Mouse (Mus musculus) regulatory T cell (primary cell): ENCODE measurements around the gene Cplx3.

Source experiments
- in situ Hi-C: fragments of 300-600 bp; cut with MboI, MseI; formaldehyde crosslinking; loops from one replicate; pipeline ENCODE4 v1.15.1; 2025; ENCODE audit warnings: high pct_unique_total_duplicates

Cplx3 gene

DNA sequence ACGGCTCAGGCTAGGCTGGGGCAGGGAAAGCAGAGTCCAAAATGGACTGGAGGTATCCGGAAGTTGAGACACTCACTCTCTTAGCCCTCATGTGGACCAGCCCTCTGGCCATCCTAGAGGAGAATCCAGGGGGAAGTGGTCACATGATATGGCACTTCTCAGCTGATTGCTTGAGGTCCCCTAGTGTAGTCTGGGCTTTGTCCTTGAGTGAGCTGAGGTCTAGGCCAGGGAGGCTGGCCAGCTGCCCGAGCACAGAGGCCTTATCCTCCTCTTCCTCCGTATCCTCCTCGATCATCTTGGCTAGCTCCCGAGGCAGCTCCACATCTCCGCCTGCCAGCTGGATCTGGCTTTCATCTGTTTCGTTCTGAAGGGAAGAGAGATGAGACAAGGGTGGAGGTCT, 4.0 kb downstream of the Cplx3 start:
- in situ Hi-C loops = no loop called here

DNA sequence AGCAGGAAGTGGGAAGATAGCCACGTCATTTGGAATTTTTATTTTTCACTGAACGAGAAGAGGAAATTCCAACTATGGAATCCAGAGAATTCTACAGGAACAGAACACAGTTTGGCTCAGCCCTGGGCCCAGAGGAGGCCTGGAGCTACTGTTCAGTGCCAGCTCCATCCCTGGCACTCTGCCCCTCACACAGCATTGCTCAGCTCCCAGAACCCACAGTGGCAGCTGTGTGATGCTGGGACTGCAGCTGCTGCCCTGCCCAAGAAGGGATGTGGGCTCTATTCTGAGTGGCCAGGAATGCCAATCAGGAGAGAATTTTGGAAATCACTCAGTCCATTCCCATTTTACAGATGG, 4.8 kb downstream of the Cplx3 start:
- in situ Hi-C loops = no loop called here

DNA sequence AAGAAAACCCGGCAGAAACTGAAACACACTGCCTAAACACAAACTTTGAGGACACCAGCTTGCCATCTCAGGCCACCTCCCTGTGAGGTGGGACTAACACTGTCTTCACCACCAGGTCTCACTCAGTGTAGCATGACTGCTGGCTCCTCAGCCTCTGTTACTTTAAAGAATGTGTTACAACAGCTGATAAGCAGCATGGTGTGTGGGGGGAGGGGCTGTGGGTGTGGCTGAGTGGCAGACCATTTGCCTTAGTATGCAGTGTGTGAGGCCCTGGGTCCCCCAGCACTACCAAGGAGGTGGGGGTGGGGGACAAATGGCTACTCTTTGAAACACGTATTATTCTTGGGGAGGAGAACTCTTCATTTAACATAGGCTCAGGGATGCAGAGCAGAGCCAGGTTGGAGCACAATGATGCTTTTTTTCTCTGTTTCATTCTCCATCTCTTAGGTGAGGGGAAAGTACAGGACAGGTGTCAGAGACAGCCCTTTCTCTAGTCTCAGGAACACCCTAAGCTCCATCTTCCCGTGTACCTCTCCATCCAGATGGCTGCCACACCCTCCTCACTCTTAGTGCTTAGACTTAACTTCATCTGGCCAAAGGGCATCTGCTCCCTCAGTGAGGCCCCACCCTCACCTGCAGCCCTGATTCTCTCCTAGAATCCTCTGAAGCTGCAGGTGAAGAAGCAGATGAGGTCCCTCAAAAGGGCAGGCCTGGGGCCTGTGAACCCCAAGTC, 5.3 kb downstream of the Cplx3 start:
- in situ Hi-C loops = no loop called here

DNA sequence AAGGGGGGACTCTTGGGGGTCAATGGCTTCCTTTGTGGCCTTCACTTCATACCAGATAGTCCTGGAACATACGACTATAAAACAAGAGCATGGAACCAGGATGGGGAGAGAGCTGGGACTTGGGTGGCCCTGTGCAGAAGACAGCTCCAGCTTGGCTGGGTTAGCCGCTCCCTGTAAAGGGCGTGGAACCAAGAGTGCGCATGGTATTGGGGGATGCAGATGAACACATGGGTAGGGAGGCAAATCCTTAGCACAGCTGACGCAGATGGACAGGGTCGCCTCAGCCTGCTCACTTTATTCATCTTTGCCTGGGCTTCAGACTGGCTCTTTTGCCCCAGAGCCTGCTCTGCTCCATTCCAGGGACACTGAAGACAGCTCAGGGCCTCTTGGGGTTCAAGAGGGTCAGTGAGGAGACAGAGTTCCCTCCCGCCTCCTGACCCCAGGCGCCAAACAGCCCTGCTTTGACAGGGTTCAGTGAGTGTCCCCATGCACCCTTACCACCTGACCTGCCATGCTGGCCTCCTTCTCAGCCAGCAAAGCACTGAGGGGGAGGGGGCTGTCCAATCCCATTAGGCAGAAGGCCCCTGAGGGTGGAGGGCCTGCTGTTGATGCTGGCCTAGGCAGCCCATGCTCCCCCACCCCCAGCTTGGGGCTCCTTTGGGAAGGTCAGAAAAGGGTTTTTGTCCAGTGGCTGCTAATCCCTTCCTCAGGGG, 7.1 kb downstream of the Cplx3 start:
- in situ Hi-C loops = no loop called here

DNA sequence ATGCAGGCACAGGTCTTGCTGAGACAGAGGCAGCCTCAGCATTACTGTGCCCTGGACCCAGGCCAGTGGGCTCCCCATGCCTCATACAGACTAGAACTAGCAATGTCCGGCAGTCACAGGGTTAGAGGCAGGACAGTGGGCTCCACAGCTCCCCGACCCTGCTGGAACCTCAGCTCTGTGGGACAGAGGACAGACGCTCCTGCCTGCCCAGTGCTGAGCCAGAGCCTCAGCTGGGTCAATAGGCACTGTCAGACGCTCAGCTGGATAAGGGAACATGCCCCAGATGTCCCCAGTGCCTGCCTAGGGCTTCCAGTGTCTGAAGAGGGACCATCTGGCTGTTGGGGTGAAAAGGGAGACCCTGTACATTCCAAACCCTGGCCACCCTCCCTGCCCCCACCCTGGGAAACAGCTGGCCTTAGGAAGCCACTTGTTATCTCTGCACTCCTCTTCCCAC, 8.1 kb downstream of the Cplx3 start:
- in situ Hi-C loops = no loop called here

DNA sequence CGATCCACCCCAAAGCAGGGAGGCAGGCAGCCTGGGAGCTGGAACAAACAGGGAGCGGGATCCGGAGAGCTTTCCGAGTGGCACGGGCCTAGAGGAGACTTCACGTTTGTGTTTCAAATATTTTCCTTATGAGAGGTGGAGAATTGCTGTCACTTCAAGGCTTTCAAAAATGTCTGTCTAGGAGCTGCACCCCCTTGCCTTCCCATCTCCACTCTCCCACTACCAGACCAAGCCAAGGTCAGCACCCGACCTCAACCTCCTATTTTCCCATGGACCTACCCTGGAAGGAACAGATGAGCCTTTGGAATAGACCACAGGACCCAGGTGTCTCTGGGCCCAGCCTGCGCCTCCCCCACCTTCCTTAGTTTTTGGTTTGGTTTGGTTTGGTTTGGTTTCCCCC, 8.8 kb downstream of the Cplx3 start:
- in situ Hi-C loops = no loop called here

DNA sequence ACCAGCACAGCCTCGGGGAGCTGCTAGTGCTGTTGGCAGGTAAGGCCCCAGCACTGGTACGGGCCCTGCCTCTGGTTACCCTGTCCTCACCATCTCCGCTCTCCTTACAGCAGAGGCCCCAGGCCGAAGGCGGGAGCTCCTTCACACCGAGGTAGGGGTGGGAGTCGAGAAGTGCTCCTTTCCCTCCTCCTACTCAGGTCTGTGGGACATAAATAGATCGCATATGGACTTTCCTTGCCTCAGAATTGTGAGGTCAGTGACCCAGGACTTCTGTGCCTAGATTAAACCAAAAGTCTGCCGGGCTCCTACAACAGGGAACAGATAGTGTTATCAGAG, 11.9 kb downstream of the Cplx3 start:
- in situ Hi-C loops = no loop called here

DNA sequence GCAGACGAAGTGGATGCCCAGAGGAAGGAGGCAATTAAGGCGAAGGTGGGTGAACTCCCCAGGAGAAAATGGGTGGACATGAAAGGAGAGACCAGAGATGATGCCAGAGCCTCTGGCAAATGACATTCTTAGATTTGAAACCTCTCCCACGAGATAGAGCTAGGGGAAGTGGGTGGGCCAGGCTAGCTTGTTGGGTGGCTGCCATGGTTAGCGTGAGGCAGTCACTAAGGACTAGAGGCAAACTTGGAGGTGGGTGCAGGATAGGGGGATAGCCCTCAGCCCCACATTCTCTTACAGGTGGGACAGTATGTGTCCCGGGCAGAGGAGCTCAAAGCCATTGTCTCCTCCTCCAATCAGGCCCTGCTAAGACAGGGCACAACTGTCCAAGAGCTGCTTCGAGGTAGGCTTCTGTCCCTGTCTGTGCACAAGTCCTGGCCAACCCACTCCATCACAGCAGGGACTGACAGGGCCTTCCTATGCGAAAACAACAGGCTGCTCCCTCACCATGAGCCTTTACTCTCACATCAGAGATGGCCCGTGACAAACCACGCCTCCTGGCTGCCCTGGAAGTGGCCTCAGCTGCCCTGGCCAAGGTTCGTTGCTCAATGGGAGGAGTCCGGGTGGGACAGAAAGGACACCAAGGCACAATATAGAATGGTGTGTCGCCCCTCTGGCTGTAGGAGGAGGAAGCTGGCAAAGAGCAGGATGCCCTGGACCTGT, 12.5 kb downstream of the Cplx3 start:
- in situ Hi-C loops = no loop called here

DNA sequence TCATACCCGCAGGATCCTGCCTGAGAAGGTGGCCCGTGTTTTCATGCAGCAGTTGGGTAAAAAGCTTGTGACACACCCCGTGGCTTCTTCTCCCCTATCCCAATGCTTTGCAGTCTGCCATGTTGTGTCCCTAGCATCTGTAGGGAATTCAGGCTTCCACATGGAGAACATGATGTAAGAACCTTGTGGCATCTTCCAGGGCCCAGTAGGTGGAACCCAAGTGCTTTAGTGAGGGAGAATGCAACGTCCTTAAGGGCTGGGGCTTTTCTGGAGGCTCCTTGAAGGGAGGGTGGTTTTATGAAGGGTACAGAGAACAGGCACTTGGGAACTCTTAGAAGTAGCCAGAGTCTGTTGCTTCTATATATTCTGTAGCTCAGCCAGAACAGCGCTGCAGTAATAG, 15.4 kb downstream of the Cplx3 start:
- in situ Hi-C loops = no loop called here

DNA sequence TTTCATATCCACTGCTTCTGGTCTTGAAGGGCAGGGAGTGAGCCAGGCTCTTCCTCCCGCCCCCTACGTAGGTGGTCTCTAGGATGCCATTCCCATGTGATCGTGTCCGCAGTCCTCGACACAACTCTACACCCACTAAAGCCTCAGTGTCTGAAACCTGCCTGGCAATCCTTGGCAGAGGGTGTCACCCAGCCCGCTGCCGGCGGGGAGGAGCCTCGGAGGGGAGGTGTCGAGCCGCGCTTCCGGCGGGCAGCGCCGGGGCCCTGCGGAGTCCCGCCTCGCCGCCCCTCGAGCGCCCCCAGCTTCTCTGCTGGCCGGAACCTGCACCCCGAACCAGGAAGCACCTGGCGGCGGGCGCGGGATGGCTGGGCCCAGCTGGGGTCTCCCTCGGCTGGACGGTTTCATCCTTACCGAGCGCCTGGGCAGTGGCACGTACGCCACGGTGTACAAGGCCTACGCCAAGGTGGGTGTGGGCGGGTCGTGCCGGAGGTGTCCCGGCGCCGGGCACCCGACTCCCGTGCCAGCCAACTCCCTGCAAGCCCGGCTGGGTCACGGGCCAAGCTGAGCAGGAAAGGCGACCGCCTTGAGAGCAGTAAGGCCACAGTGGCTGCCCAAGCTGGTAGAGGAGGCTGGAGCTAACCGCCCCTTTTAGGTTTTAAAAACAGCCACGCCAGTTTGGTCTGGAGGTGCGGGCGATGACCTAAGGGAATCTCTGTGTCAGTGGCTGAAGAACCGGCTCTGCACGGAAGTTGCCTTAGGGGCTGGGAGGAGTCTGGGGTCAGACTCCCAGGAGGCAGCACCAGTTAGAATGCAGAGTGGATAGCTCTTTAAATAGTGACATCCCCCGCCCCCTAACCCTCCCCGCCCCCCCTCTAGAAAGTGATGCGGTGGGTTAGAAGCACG, 16.6 kb downstream of the Cplx3 start, which contains the start of gene Ulk3:
Ulk3 (plus strand) TSS at position 229 of the 903 bp plus-strand sequence.
- in situ Hi-C loops = no loop called here

DNA sequence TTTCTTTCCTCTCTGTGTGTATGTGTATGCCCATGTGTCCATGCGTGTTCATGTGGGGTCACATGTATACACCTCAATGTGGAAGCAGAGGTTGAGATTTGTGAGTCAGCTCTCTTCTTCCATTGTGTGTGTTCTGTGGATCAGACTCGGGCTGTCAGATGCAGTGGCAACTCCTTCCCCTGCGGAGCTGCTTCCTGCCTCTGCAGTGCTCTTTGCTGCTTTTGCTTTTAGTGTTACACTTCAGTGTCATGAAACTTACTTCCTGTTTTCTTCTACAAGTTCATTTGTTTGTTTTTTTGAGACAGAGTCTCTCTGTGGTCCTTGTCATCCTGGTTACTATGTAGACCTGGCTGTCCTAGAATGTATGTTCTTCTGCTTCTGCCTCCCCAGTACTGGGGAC, 21.1 kb downstream of the Cplx3 start:
- in situ Hi-C loops = no loop called here

DNA sequence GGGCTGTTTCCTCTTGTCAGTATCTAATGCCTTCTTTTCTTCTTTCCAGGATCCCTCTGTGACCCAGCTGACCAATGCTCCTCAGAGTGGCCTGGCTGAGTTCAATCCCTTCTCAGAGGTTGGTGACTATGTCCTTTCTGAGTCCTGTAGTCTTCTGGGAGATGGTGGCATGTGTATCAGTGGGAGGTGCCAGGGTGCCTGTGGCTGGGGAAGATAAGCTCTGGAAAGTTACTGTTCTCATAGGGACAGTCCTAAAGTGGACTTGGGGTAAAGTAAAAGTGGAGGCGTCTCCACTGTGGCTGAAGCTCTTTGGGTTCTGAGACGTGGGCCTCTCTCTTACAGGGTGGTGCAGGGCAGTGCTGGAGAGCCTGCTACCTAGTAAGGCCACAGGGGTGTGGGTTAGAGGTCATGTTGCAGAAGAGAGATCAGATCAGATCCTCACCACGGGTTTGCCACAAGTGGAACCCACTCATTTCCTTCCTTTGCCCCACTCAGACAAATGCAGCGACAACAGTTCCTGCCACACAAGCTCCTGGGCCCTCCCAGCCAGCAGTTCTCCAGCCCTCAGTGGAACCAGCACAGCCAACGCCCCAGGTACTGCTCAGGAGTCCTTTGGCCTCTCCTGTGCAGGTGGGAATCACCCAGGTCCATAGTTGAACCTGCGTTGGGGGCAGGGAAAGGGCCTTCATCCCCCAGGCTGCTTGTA, 28.8 kb downstream of the Cplx3 start:
- in situ Hi-C loops = no loop called here

DNA sequence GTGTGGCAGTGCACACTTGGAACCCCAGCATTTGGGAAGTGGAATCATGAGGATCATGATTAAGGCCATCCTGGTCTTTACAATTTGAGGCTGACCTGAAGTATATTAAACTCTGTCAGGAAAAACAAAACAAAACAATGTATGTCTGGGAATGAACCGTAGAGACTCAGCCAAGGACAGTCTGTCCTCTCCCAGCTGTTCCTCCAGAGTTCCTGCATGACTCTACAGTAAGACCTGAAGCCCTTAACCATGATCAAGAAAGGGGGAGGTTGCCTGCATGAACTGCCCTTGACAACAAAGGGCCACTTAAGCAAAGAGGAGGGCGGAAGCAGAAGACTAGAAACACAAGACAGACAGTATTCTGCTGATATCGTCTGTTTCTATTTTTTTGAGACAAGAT, 30.5 kb downstream of the Cplx3 start:
- in situ Hi-C loops = no loop called here

DNA sequence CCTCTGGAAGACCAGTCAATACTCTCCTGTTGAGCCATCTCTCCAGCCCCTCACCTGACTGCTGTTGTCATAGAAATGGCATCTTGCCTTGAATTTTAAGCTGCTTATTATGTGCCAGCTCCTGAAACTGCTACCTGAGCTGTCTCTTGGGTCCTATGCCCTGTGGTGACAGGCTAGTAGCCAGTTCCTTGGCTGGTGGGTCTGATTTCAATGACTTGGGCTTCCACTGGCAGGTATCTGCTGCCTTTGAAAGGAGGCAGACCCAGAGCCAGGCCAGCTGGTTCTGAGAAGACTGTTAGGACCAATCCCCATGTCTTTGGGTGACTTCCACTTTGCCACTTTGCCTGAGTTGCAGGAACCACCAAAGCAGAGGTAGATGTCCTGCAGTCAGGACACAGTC, 31.7 kb downstream of the Cplx3 start:
- in situ Hi-C loops = no loop called here

DNA sequence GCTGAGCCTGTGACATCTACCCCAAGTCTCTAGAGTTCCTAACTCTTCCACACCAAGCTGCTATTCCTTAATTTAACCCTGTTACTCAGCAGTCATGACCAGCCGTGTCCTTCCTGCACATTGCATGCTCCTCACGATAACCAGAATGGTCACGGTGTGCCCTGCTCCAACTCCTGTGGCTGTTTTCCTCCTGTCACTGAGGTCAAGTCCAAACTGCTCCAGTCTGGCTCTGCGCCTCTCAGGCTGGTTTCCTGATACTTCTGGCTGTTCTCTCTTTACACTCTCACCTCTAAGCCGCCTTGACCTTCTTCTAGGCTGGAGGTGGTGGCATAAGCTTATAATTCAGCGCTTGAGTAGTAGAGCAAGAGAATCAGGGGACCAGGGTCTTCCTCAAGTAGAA, 37.6 kb downstream of the Cplx3 start:
- in situ Hi-C loops = no loop called here

DNA sequence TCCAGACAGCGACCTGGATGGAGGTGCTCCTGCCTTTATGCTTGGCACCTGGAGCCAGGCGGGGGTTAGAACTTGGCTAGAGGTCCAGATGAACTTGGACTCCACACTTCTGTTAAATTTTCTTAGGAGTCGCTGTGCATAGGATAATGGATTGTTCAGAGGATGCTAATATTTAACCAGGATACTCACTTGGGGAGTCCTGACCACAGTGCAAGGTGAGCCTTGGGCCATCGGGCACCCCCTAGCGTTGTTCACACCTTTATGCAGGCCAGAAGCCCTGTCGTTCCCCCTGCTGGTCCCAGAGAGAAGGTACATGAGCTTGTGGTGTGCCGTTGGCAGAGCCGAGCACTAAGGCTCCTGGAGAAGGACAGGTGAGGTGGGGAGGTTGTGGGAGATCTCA, 39.2 kb downstream of the Cplx3 start:
- in situ Hi-C loops = no loop called here

DNA sequence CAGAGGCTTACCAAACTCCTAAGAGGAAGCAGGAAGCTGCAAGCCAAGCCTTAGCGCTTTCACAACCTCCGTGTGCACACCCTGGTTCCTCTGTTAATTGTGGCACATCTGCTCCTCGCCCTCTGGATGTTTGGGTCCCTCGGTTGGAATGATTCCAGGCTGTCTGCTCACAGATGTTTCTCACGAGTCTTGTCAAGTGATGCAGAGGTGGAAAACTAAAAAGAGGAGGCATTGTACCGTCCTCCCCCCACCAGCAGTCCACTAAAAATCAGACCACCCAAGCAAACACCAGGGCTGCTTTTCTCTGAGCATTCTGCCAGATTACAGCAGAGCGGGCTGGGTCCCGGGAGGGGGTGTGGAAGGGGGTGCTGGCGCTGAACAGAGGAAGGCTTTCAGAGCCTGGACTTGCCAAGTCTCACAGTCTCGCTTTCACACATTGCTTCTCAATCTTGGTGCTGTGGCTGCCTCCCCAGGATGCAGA, 40.3 kb downstream of the Cplx3 start:
- in situ Hi-C loops = no loop called here

DNA sequence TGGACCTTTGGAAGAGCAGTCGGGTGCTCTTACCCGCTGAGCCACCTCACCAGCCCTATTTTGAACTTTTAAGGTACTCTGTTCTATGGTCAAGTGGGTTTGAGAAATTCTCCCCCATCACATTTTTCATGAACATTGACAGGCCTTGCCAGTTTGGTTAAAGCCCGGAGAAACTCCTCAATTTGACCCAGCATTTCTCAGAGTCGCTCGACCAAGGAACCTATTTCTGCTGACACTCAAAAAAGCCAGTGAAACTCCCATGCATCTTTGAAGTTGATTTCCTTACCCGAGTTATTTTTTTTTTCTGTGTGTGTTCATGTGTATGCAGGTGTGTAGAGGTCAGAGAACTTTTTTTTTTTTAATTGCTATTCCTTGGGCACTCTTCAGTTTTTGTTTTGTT, 41.5 kb downstream of the Cplx3 start:
- in situ Hi-C loops = no loop called here

DNA sequence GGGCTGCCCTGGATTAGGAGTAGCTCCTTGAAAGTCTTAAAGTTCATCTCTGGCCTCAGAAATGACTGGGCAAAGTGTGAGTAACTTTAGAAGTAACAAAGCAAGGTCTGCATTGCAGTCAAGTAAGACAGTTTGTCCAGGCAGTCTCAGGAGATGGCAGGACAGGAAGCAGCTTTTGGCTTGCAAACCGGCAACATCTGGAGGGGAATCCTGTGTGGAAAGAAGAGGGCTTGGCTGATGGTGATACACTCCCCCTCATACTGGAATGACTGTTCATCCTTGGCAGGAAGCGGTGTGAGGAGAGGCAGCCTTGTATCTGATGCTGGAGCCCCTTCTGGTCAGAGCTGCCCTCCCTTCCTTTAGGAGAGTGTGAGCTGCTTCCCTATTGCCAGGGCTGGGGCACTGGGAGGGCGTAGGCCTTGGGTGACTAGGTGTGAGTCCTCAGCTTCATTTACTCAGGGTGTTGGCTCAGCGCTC, 43.1 kb downstream of the Cplx3 start:
- in situ Hi-C loops = no loop called here

DNA sequence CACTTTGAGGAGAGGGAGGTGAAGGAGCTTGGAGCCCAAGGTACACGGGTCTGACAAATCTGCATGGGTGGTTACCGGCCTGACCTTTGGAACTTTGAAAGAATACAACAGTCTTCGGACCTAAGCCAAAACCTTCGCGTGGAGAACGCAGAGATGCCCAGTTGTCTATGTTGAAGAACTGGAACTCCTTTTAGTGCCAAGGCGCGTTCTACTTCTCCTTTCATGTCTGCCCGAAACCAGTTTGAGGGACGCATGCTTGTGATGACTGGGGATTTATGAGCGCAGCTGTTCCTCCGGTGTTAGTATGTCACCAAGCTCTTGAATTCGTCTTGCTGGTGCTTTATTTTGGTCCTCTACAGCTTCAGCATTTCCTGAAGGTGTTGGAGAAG, 44.4 kb downstream of the Cplx3 start:
- in situ Hi-C loops = no loop called here
